Mouse (Mus musculus) macrophage (primary cell): ENCODE measurements around the gene Inpp5f. TPM values are rescaled to one million over a fixed set of nuclear protein-coding genes. Genes with fewer than 3 reads are reported as not detected.
"Not testable (repeated sequence)": the region's sequence is repeated elsewhere in the genome, so short reads cannot be mapped to it uniquely, and the experiment has no call there.

ENCODE experiments used
- H3K27ac ChIP-seq: fragments of 350-480 bp; formaldehyde crosslinking; 2 replicates; pipeline ENCODE4 v1.9.0; 2021
- H3K36me3 ChIP-seq: fragments of 350-480 bp; formaldehyde crosslinking; 2 replicates; pipeline ENCODE4 v1.9.0; 2021; ENCODE audit errors: inconsistent target
- H3K4me3 ChIP-seq: fragments of 350-480 bp; formaldehyde crosslinking; 2 replicates; pipeline ENCODE4 v1.9.0; 2021; ENCODE audit errors: inconsistent target
- H3K79me2 ChIP-seq: fragments of 350-480 bp; formaldehyde crosslinking; 2 replicates; pipeline ENCODE4 v1.9.0; 2021; ENCODE audit errors: inconsistent target
- WGBS: methylation state at CpG from one replicate; pipeline ENCODE4 v1.1.7; 2026; ENCODE audit warnings: inconsistent platforms; ENCODE audit not compliant: missing documents; 5-methylcytosine and 5-hydroxymethylcytosine counted together
- polyA plus RNA-seq: library from polyadenylated mRNA; stranded (reverse); fragments of 250-400 nt; gene quantifications from 3 replicates; pipeline ENCODE4 v1.2.4, GENCODE M21; 2018; ENCODE audit warnings: inconsistent platforms

The Inpp5f gene
- polyA plus RNA-seq, 1 experiment from 2014 or later: 19.5 TPM

- 73% methylated on average over 7 of the region's 15 CpGs for WGBS
- H3K36me3 ChIP-seq: no peaks in the 10 kb centered on the region
- no peaks in the 10 kb centered on the region for H3K79me2 ChIP-seq
- H3K4me3 ChIP-seq: no peak overlapping the region
- H3K27ac ChIP-seq: no peak overlapping the region
These were observed 29.2 kb upstream of the Inpp5f start for GRCm38 (mm10) chr7:128581864-128582484.

- WGBS: 80% methylated on average over 6 of the region's 6 CpGs
- no peaks in the 10 kb centered on the region for H3K79me2 ChIP-seq
- H3K4me3 ChIP-seq: no peak overlapping the region
- no peak overlapping the region for H3K27ac ChIP-seq
- no peaks in the 10 kb centered on the region for H3K36me3 ChIP-seq
These were observed 27.7 kb upstream of the Inpp5f start for GRCm38 (mm10) chr7:128583213-128583948.

- 75% methylated on average over 4 of the region's 4 CpGs for WGBS
- H3K4me3 ChIP-seq: no peak overlapping the region
- no peaks in the 10 kb centered on the region for H3K79me2 ChIP-seq
- H3K27ac ChIP-seq: no peak overlapping the region
- H3K36me3 ChIP-seq: no peaks in the 10 kb centered on the region
These were observed 23.7 kb upstream of the Inpp5f start for GRCm38 (mm10) chr7:128587334-128587933.

- no peak overlapping the region for H3K27ac ChIP-seq
- H3K36me3 ChIP-seq: no peaks in the 10 kb centered on the region
- WGBS: 94% methylated on average over 9 of the region's 9 CpGs
- H3K4me3 ChIP-seq: no peak overlapping the region
- no peaks in the 10 kb centered on the region for H3K79me2 ChIP-seq
These were observed 19.6 kb upstream of the Inpp5f start for GRCm38 (mm10) chr7:128591345-128592084.

- H3K79me2 ChIP-seq: no peaks in the 10 kb centered on the region
- no peak overlapping the region for H3K27ac ChIP-seq
- no peak overlapping the region for H3K4me3 ChIP-seq
- no peaks in the 10 kb centered on the region for H3K36me3 ChIP-seq
- 59% methylated on average over 20 of the region's 21 CpGs for WGBS
These were observed 18.8 kb upstream of the Inpp5f start for GRCm38 (mm10) chr7:128592118-128592935.

- 70% methylated on average over 6 of the region's 6 CpGs for WGBS
- Histone ChIP-seq H3K4me3 (no peak overlapping the region), H3K79me2 (no peaks in the 10 kb centered on the region), H3K36me3 (no peaks in the 10 kb centered on the region), H3K27ac (no peak overlapping the region)
These were observed 18.2 kb upstream of the Inpp5f start for GRCm38 (mm10) chr7:128592936-128593241.

GRCm38 (mm10) chr7:128596274-128596673, 14.9 kb upstream of the Inpp5f start:
- 96% methylated on average over 2 of the region's 2 CpGs for WGBS
- H3K27ac ChIP-seq: no peak overlapping the region
- H3K4me3 ChIP-seq: no peak overlapping the region
- no peaks in the 10 kb centered on the region for H3K36me3 ChIP-seq
- no peaks in the 10 kb centered on the region for H3K79me2 ChIP-seq

GRCm38 (mm10) chr7:128599072-128599471, 12.1 kb upstream of the Inpp5f start:
- H3K36me3 ChIP-seq: no peaks in the 10 kb centered on the region
- no peaks in the 10 kb centered on the region for H3K79me2 ChIP-seq
- no peak overlapping the region for H3K4me3 ChIP-seq
- 87% methylated on average over 5 of the region's 5 CpGs for WGBS
- H3K27ac ChIP-seq: no peak overlapping the region

- WGBS: 91% methylated on average over 5 of the region's 5 CpGs
- H3K36me3 ChIP-seq: no peaks in the 10 kb centered on the region
- H3K4me3 ChIP-seq: no peak overlapping the region
- no peak overlapping the region for H3K27ac ChIP-seq
- H3K79me2 ChIP-seq: no peaks in the 10 kb centered on the region
These were observed 9.3 kb upstream of the Inpp5f start for GRCm38 (mm10) chr7:128601826-128602225.

- peaks cover 25% of the 10 kb centered on the region for H3K79me2 ChIP-seq
- WGBS: 98% methylated on average over 7 of the region's 9 CpGs
- not testable (repeated sequence) for H3K4me3 ChIP-seq, H3K27ac ChIP-seq, H3K36me3 ChIP-seq
These were observed 1.2 kb upstream of the Inpp5f start for GRCm38 (mm10) chr7:128609936-128610335.

GRCm38 (mm10) chr7:128610490-128610889, 638 bp upstream of the Inpp5f start:
- Histone ChIP-seq H3K36me3 (no peaks in the 10 kb centered on the region), H3K4me3 (no peak overlapping the region), H3K79me2 (peaks cover 30% of the 10 kb centered on the region), H3K27ac (peak overlapping the region; percentile 46)
- WGBS: 83% methylated on average over 6 of the region's 6 CpGs

- 12% methylated on average over 22 of the region's 22 CpGs for WGBS
- peaks cover 44% of the 10 kb centered on the region for H3K79me2 ChIP-seq
- peak overlapping the region; percentile 52 for H3K4me3 ChIP-seq
- H3K27ac ChIP-seq: no peak overlapping the region
- H3K36me3 ChIP-seq: no peaks in the 10 kb centered on the region
These were observed 777 bp downstream of the Inpp5f start for GRCm38 (mm10) chr7:128611799-128612411.

- Histone ChIP-seq H3K79me2 (peaks cover 52% of the 10 kb centered on the region), H3K27ac (no peak overlapping the region), H3K4me3 (peak overlapping the region; percentile 52), H3K36me3 (no peaks in the 10 kb centered on the region)
- WGBS: 59% methylated on average over 12 of the region's 12 CpGs
These were observed 1.5 kb downstream of the Inpp5f start for GRCm38 (mm10) chr7:128612521-128613181.
